Mouse (Mus musculus): Measurements from ENCODE around the gene Ankrd28.

DNA sequence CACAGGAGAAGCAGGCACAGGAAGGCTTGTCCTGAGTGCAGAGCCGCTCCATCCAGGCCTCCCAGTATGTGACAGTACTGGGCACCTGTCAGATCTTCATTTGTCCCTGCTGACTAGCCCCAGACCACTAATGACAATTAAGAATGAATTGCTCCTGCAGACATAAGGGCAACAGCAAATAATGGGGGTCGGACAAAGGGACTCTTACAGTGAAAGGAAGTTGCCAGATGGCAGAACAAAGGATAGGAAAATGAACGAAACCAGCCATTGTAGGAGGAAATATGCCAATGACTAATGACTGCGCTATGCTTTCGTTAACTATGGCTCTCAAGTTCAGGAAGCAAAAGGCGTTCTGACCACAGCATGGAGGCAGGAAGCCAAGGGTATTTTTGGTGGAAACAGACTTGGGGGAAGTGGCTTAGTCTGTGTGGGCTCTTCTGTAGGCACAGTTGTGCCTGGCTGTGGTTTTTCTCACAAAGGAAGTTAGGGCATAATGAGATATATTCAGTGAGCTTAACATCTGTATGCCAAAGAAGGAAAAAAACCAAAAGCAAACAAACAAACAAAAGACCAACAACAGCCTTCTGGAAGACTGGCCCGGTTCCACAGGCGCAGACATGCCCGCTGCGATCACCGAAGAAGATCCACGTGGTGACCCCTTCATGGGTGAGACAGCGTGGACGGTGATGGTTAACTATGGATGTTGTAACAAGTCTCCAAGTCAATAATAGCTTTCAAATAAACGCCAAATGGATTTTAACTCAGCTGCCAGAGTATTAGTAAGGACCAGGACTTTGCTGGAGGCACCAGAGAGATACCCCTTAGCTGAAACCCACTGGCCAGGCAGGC lies 160.6 kb downstream of the Ankrd28 start:
- TF ChIP-seq CTCF (IDR thresholded peaks at IDR 0.05; ENCODE audit: low read depth) (no peak), EP300 (IDR thresholded peaks at IDR 0.05; ENCODE audit: low read depth) (no peak)
